Mouse (Mus musculus) stomach, embryonic 15.5 days (tissue): ENCODE measurements around the gene Btrc. TPM values are rescaled to one million over a fixed set of nuclear protein-coding genes. Genes with fewer than 3 reads are reported as not detected.
"Not testable (repeated sequence)": the region's sequence is repeated elsewhere in the genome, so short reads cannot be mapped to it uniquely, and the experiment has no call there.

Source experiments
- ATAC-seq: fragments of 200-750 bp; cut with Nextera tagmentation; 2 replicates; pipeline ENCODE4 v1.8.0; 2017; ENCODE audit warnings: low read depth, moderate number of reproducible peaks, moderate TSS enrichment; ENCODE audit not compliant: insufficient read depth, low FRiP score
- H3K27ac ChIP-seq: fragments of 300-500 bp; sonication (generic); 2 replicates; pipeline ENCODE4 v1.5.1; 2015; ENCODE audit warnings: mild to moderate bottlenecking, inconsistent platforms
- H3K27me3 ChIP-seq: fragments of 300-500 bp; sonication (generic); replicated peaks from 2 replicates; pipeline ENCODE4 v1.6.1; 2015; ENCODE audit warnings: inconsistent platforms
- H3K36me3 ChIP-seq: fragments of 300-500 bp; sonication (generic); 2 replicates; pipeline ENCODE4 v1.6.1; 2015; ENCODE audit warnings: inconsistent platforms
- H3K4me1 ChIP-seq: fragments of 300-500 bp; sonication (generic); 2 replicates; pipeline ENCODE4 v1.6.1; 2015; ENCODE audit warnings: inconsistent platforms
- H3K4me2 ChIP-seq: fragments of 300-500 bp; sonication (generic); 2 replicates; pipeline ENCODE4 v1.6.1; 2015; ENCODE audit warnings: mild to moderate bottlenecking, inconsistent platforms
- H3K4me3 ChIP-seq: fragments of 300-500 bp; sonication (generic); replicated peaks from 2 replicates; pipeline ENCODE4 v1.5.1; 2015; ENCODE audit warnings: inconsistent platforms
- H3K9ac ChIP-seq: fragments of 300-500 bp; sonication (generic); 2 replicates; pipeline ENCODE4 v1.6.1; 2015; ENCODE audit warnings: inconsistent platforms
- H3K9me3 ChIP-seq: fragments of 300-500 bp; sonication (generic); 2 replicates; pipeline ENCODE4 v1.6.1; 2016; ENCODE audit warnings: inconsistent platforms
- WGBS: fragments of 180-500 bp; shearing (Covaris S2); methylation state at CpG from one replicate; pipeline ENCODE4 v1.1.7; 2015; 5-methylcytosine and 5-hydroxymethylcytosine counted together
- polyA plus RNA-seq: library from polyadenylated mRNA; unstranded; fragments of >200 nt; fragmentation: Nextera tagmentation; extraction: Ambion mirVana; gene quantifications from 2 replicates; pipeline ENCODE4 v1.2.1, GENCODE M21; 2015

The Btrc gene
- polyA plus RNA-seq: 37.4 and 39.4 TPM in 2 replicates

DNA sequence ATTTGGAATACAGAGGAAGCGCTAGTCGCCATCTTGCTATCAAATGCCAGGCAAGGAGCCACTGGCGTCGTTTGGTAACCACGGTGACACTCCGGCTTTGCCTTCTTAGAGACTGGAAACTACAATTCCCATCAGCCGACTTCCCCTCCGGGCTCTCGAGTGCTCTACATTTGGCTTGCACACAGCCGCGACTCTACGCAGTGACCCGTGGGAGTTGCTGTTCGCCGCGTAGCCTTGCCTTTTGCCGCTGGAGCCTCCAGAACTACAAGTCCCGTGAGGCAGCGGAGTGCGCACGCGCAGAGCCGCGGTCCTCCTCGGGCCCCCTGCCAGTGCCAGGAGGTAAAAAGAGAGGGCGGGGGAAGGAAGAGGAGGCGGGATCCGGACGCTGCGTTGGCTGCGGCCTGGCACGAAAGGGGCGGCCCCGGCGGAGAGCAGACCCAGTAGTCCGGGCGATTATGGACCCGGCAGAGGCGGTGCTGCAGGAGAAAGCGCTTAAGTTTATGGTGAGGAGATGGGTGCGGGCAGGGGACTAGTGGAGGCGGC is at the start of gene Btrc:
TSS of gene Btrc (plus strand) at position 351 of the 543 bp plus-strand sequence.
- H3K27me3 ChIP-seq: no peaks in the 10 kb centered on the region
- H3K4me3 ChIP-seq: peak within 1 kb of the TSS; percentile 92
- H3K4me2 ChIP-seq: peak within 1 kb of the TSS; percentile 82
- ATAC-seq: peak; percentile 98
- H3K4me1 ChIP-seq: no peaks in the 10 kb centered on the region
- WGBS: under 1% methylated on average over 42 of the region's 42 CpGs
- no peaks in the 10 kb centered on the region for H3K36me3 ChIP-seq
- peak within 1 kb of the TSS; percentile 83 for H3K9ac ChIP-seq
- H3K27ac ChIP-seq: peak within 1 kb of the TSS; percentile 92
- H3K9me3 ChIP-seq: no peaks in the 10 kb centered on the region

DNA sequence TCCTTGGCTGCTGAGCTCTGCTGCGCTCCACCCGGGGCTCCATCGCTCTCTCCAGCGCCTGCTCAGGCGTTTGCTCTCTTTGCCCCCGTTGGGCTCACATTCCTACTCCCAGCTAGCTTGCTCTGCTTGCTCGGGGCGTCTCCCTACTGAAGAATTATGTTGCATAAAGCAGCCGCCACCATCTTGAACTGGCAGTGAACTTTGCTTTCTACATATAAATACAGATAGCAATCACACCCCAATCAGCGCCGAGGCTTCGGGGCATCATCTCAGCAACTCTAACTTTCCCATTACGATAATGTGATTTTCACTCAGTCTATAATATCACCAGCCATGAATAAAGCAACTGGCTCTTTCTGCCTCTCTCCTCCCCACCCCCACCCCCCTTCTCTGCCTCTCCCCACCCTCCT is 46.1 kb upstream of the Btrc start:
- no peaks in the 10 kb centered on the region for H3K36me3 ChIP-seq
- peak; percentile 41 for ATAC-seq
- no peaks in the 10 kb centered on the region for H3K9me3 ChIP-seq
- H3K4me1 ChIP-seq: peaks cover 5% of the 10 kb centered on the region
- H3K27ac ChIP-seq: no peak overlapping the region
- H3K4me2 ChIP-seq: peak overlapping the region; percentile 19
- no peaks in the 10 kb centered on the region for H3K27me3 ChIP-seq
- 14% methylated on average over 13 of the region's 13 CpGs for WGBS
- H3K4me3 ChIP-seq: no peak overlapping the region
- H3K9ac ChIP-seq: no peak overlapping the region

GRCm38 (mm10) chr19:45321062-45321461 is 42.5 kb upstream of the Btrc start:
- Histone ChIP-seq H3K4me1 (no peaks in the 10 kb centered on the region; the same call in 1 of the 2 replicates), H3K4me3 (no peak overlapping the region), H3K27me3 (no peaks in the 10 kb centered on the region), H3K9me3 (no peaks in the 10 kb centered on the region), H3K36me3 (no peaks in the 10 kb centered on the region), H3K4me2 (no peak overlapping the region), H3K27ac (no peak overlapping the region), H3K9ac (no peak overlapping the region)
- 50% methylated on average over 5 of the region's 5 CpGs for WGBS
- ATAC-seq: no peak

GRCm38 (mm10) chr19:45329039-45329438 is 34.5 kb upstream of the Btrc start:
- no peak for ATAC-seq

DNA sequence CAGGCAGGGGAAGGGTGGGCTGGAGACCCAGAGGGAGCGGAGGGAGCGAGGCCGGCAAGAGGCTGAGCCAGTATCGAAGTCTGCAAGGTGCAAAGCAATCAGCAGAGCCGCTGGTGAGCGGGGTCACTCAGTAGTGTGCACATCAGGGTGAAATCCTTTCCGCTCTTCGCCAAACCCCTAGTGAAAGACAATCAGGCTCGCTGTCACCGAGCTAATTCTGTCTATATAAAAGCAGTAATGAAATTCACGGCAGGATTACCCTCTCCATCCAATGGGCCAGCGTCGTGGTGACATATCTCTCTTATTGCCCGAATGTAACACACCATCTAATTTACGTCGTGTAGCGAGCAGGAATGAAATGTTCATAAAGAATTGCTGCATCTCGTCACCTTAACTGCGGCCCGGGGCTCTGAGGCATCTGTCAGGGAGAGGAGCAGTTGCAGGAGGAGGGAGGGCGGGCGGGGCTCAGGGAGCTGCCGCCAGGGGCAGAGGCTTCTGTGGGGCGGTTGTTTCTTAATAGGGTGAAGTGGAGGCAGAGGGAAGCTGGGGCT is 33.7 kb upstream of the Btrc start:
- ATAC-seq: no peak
- no peak overlapping the region for H3K27ac ChIP-seq
- no peak overlapping the region for H3K9ac ChIP-seq
- H3K27me3 ChIP-seq: 0 out of 2 replicates have a peak, but pooled peaks cover 13% of the 10 kb centered on the region
- WGBS: 19% methylated on average over 24 of the region's 24 CpGs
- no peaks in the 10 kb centered on the region for H3K9me3 ChIP-seq
- peak overlapping the region; percentile 19; the same call in 1 of the 2 replicates for H3K4me2 ChIP-seq
- H3K4me1 ChIP-seq: no peaks in the 10 kb centered on the region
- H3K36me3 ChIP-seq: no peaks in the 10 kb centered on the region
- no peak overlapping the region for H3K4me3 ChIP-seq

More at GRCm38 (mm10) chr19:45329039-45329438, 34.5 kb upstream of the Btrc start:
- no peak overlapping the region for H3K9ac ChIP-seq
- no peaks in the 10 kb centered on the region for H3K9me3 ChIP-seq
- no peak overlapping the region for H3K4me3 ChIP-seq
- WGBS: 59% methylated on average over 3 of the region's 3 CpGs
- no peak overlapping the region for H3K27ac ChIP-seq
- 0 out of 2 replicates have a peak, but pooled peaks cover 13% of the 10 kb centered on the region for H3K27me3 ChIP-seq
- no peaks in the 10 kb centered on the region for H3K36me3 ChIP-seq
- no peak overlapping the region for H3K4me2 ChIP-seq
- no peaks in the 10 kb centered on the region for H3K4me1 ChIP-seq

DNA sequence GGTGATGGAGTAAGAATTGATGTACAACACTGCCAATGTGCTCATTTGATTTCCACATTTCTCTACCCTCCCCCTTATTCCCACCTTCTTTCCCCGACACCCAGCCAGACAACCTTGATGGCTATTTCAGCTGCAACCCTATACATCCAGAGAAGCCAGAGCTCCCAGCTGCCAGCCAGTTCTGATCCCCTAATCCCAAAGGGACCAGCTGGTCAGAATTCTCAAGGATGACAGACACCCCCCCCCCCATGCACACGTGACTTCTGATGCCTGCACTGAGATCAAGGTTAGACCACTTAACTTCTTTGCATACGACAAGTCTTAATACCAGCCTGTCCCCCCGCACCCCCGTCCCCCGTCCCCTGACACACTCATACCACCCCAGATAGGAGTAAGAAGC is 26.8 kb upstream of the Btrc start:
- H3K27me3 ChIP-seq: no peaks in the 10 kb centered on the region
- no peak overlapping the region for H3K4me3 ChIP-seq
- H3K4me1 ChIP-seq: no peaks in the 10 kb centered on the region
- no peak overlapping the region for H3K27ac ChIP-seq
- no peaks in the 10 kb centered on the region for H3K9me3 ChIP-seq
- H3K36me3 ChIP-seq: no peaks in the 10 kb centered on the region
- no peak overlapping the region for H3K9ac ChIP-seq
- no peak for ATAC-seq
- H3K4me2 ChIP-seq: no peak overlapping the region
- WGBS: 74% methylated on average over 6 of the region's 6 CpGs

DNA sequence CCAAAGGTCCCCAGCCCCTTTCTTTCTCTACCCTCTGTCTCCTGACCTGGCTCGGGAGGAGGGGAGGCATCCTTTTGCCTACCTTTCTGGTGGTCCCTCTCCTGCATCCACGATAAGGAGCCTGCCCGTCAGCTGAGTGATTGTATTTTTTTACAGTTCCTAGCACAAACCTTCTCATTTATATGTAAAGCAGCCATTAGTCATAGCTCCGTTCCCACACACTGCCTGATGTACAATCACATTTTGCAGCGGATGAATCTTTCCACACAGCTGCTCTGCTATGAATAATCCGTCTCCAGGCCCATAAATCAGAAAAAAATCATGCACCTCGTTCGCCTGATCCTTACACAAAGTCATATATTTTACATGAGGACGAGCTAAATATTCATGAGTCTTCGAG is 25.4 kb upstream of the Btrc start:
- Histone ChIP-seq H3K27me3 (no peaks in the 10 kb centered on the region), H3K4me3 (no peak overlapping the region), H3K9me3 (no peaks in the 10 kb centered on the region), H3K27ac (no peak overlapping the region), H3K4me2 (no peak overlapping the region), H3K9ac (no peak overlapping the region), H3K4me1 (no peaks in the 10 kb centered on the region), H3K36me3 (no peaks in the 10 kb centered on the region)
- 48% methylated on average over 10 of the region's 10 CpGs for WGBS
- ATAC-seq: no peak

DNA sequence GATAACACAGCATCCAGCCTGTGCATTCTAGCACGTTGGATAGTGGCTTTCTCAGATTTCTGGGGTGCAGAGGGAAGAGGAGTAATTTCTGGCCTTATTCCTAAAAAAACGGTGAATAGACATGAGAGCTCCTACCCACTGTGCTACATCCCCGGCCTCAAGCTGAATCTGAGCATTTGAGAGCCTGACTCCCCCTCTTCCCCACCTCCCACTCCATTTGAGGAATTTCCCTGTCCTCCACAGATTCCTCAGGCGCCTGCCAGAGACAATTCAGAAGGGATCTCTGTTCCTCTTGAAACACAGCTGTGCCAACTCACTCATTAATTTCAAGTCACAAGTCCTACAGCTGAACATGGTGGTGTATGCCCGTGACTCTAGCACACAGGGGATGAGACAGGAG is 19.6 kb upstream of the Btrc start:
- Histone ChIP-seq H3K9me3 (no peaks in the 10 kb centered on the region), H3K4me2 (no peak overlapping the region), H3K4me3 (no peak overlapping the region), H3K9ac (no peak overlapping the region), H3K27ac (no peak overlapping the region), H3K4me1 (no peaks in the 10 kb centered on the region), H3K27me3 (no peaks in the 10 kb centered on the region), H3K36me3 (no peaks in the 10 kb centered on the region)
- 63% methylated on average over 5 of the region's 5 CpGs for WGBS
- no peak for ATAC-seq

GRCm38 (mm10) chr19:45348188-45348587 is 15.3 kb upstream of the Btrc start:
- Histone ChIP-seq H3K27ac (no peak overlapping the region), H3K36me3 (no peaks in the 10 kb centered on the region), H3K4me2 (no peak overlapping the region), H3K27me3 (no peaks in the 10 kb centered on the region), H3K4me1 (no peaks in the 10 kb centered on the region), H3K4me3 (no peak overlapping the region), H3K9ac (no peak overlapping the region), H3K9me3 (no peaks in the 10 kb centered on the region)
- WGBS: 22% methylated on average over 4 of the region's 4 CpGs
- no peak for ATAC-seq

DNA sequence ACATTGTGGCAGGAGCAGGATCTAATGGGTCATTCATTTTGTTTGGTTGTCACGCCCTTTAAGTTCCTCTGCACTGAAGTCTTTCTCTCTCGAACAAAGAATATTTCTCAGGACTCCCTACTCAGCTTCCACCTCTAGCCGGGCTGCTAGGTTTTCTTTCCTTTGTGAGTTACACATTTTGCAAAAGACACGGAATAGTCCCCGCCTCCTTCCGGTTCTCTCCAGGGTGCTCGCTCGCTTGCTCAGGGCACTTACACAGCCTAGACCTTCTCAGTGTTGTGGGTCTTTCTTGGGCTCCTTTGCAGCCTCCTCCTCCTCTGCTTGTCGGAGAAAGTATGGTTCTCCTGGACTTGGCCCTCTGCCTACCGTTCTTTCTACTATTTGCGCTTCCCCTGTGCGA is 13.1 kb upstream of the Btrc start:
- Histone ChIP-seq H3K27me3 (no peaks in the 10 kb centered on the region), H3K27ac (no peak overlapping the region), H3K9me3 (no peaks in the 10 kb centered on the region), H3K4me3 (no peak overlapping the region), H3K4me2 (no peak overlapping the region), H3K9ac (no peak overlapping the region), H3K4me1 (no peaks in the 10 kb centered on the region), H3K36me3 (no peaks in the 10 kb centered on the region)
- WGBS: 54% methylated on average over 12 of the region's 12 CpGs
- ATAC-seq: no peak

- H3K9ac ChIP-seq, H3K27me3 ChIP-seq, H3K4me3 ChIP-seq, H3K36me3 ChIP-seq, ATAC-seq, H3K27ac ChIP-seq, H3K4me2 ChIP-seq, H3K9me3 ChIP-seq, H3K4me1 ChIP-seq: not testable (repeated sequence)
- 93% methylated on average over 7 of the region's 7 CpGs for WGBS
Observed at GRCm38 (mm10) chr19:45352706-45353105, 10.8 kb upstream of the Btrc start.

DNA sequence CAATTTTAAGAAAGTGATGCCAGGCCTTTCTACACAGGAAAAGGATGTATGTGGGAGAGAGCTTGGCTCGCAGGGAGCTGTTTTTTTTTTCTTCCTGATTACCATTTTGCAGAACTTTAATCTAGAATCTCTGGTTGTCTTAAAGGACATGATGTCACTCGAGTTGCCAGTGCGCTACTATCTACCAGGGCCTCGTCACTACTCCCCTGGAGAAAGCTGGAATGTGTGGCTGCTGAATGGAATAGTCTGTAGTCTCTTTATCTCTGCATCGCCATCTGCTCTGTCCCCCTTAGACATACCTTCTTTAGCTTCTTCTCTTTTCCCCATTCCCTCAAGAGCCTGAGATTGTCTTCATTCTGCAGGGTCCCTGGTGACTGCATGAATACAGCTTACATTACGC is 7.9 kb upstream of the Btrc start:
- ATAC-seq: no peak
- no peaks in the 10 kb centered on the region for H3K36me3 ChIP-seq
- no peak overlapping the region for H3K4me2 ChIP-seq
- no peaks in the 10 kb centered on the region for H3K4me1 ChIP-seq
- WGBS: 75% methylated on average over 6 of the region's 6 CpGs
- no peak overlapping the region for H3K27ac ChIP-seq
- H3K9ac ChIP-seq: no peak overlapping the region
- H3K9me3 ChIP-seq: no peaks in the 10 kb centered on the region
- H3K27me3 ChIP-seq: no peaks in the 10 kb centered on the region
- no peak overlapping the region for H3K4me3 ChIP-seq

DNA sequence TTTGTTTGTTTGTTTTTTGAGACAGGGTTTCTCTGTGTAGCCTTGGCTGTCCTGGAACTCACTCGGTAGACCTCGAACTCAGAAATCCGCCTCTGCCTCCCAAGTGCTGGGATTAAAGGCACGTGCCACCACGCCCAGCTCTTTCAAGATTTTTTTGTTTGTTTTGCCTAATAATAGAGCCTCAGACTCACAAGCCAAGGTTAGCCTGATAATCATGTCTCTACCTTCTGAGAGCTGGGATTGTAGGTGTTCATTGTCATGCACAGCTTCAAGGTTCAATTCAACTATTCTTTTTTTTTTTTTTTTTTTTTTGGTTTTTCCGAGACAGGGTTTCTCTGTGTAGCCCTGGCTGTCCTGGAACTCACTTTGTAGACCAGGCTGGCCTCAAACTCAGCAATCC is 6.7 kb upstream of the Btrc start:
- ATAC-seq, H3K9me3 ChIP-seq, H3K4me3 ChIP-seq, H3K27me3 ChIP-seq, H3K27ac ChIP-seq, H3K4me2 ChIP-seq, H3K4me1 ChIP-seq, H3K9ac ChIP-seq, H3K36me3 ChIP-seq: not testable (repeated sequence)
- 64% methylated on average over 6 of the region's 6 CpGs for whole genome bisulfite sequencing
